Mouse (Mus musculus) hindbrain, embryonic 15.5 days (tissue): ENCODE results near the gene Epb41l5. TPM values are rescaled to one million over a fixed set of nuclear protein-coding genes. Genes with fewer than 3 reads are reported as not detected.

Experiments
- polyA plus RNA-seq: library from polyadenylated mRNA; unstranded; fragments of >200 nt; fragmentation: Nextera tagmentation; extraction: Ambion mirVana; gene quantifications from 2 replicates; pipeline ENCODE4 v1.2.1, GENCODE M21; 2015

Epb41l5 gene
- polyA plus RNA-seq, 1 experiment from 2014 or later: 20.6 TPM

Other genes with a start within 250 kb of the Epb41l5 start
- 2.2 and 3.0 TPM in 2 replicates for gene Inhbb, start 226.8 kb downstream of the Epb41l5 start, polyA plus RNA-seq
- 63.1 and 64.7 TPM in 2 replicates for gene Ralb, start 144.2 kb downstream of the Epb41l5 start, polyA plus RNA-seq
- gene Tmem185b, start 122.8 kb downstream of the Epb41l5 start, polyA plus RNA-seq: 17.3 and 19.1 TPM in 2 replicates
- 10.0 and 10.9 TPM in 2 replicates for gene Ptpn4, start 188.6 kb upstream of the Epb41l5 start, polyA plus RNA-seq